Mouse (Mus musculus): ENCODE data around the gene Npff. TPM values are rescaled to one million over a fixed set of nuclear protein-coding genes. Genes with fewer than 3 reads are reported as not detected.

Npff gene
- polyA plus RNA-seq, 1 experiment from 2014 or later = 2.9 TPM

DNA sequence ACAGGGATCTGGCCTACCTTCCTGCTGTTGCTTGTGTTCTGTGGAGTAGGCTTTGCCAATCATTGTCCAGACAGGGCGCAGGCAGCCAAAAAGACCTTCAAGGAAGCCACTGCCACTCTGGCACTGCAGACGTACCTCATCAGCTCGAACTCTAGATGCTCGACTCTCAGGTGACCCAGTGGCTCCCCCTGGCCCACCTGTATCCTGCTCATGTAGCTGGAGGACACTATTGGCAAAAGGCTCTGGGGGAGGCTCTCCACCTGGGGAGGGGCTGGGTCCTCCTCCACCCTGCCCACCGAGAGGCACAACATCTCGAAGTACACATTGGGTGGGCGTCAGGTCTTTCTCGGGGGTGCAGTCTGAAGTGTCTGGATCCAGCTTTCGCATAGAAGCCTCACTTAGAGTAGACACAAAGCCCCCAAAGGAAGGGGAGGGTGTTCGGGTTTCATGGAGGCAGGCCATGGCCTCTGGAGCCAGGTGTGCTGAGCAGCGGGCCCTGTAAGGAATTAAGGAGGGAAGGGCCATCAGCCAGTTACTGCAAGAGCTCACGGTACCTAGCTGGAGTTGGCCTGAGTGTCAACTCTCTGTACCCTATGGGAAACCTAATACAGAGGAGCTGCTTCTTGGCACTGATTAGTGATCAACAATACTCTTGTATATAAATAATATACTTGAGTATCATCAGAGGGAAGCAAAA, 19.5 kb downstream of the Npff start:
- DNase-seq (no peak), ATAC-seq (ENCODE audit: insufficient read depth) (no peak)
- Histone ChIP-seq H3K27ac (ENCODE audit: low read depth) (no peak overlapping the region), H3K4me2 (no peak overlapping the region), H3K36me3 (ENCODE audit: insufficient read depth) (peaks cover 59% of the 10 kb centered on the region), H3K4me1 (ENCODE audit: insufficient read depth) (peaks cover 5% of the 10 kb centered on the region; the same call in 1 of the 2 replicates), H3K27me3 (ENCODE audit: insufficient read depth, low read length) (no peaks in the 10 kb centered on the region), H3K9ac (no peak overlapping the region), H3K9me3 (ENCODE audit: low read depth, low read length) (no peaks in the 10 kb centered on the region), H3K4me3 (ENCODE audit: low read depth, low read length) (no peak overlapping the region)
- TF ChIP-seq CTCF (IDR thresholded peaks at IDR 0.05; ENCODE audit: low read depth) = no peak
- 67% methylated on average over 12 of the region's 12 CpGs for WGBS

- ATAC-seq (ENCODE audit: insufficient read depth) = no peak; the same call in 1 of the 2 replicates
- H3K27ac ChIP-seq (ENCODE audit: low read depth) = no peak overlapping the region
- H3K9ac ChIP-seq = no peak overlapping the region
- WGBS = 80% methylated on average over 9 of the region's 9 CpGs
- H3K9me3 ChIP-seq (ENCODE audit: low read depth, low read length) = no peaks in the 10 kb centered on the region
- H3K4me2 ChIP-seq = no peak overlapping the region
- no peaks in the 10 kb centered on the region for H3K27me3 ChIP-seq (ENCODE audit: insufficient read depth, low read length)
- no peak for DNase-seq
- H3K36me3 ChIP-seq (ENCODE audit: insufficient read depth) = peaks cover 70% of the 10 kb centered on the region
- H3K4me3 ChIP-seq (ENCODE audit: low read depth, low read length) = no peak overlapping the region
- TF ChIP-seq CTCF (IDR thresholded peaks at IDR 0.05; ENCODE audit: low read depth) = no peak
- H3K4me1 ChIP-seq (ENCODE audit: insufficient read depth) = no peaks in the 10 kb centered on the region
Observed at GRCm38 (mm10) chr15:102503924-102504782, 20.6 kb downstream of the Npff start.

GRCm38 (mm10) chr15:102503447-102503846, 21.3 kb downstream of the Npff start, which contains the start of gene Gm10337:
Gm10337 (plus strand) TSS chr15:102503722.
- H3K9ac ChIP-seq = no peak within 1 kb of the TSS
- ATAC-seq (ENCODE audit: insufficient read depth) (no peak; the same call in 1 of the 2 replicates), DNase-seq (no peak)
- no peaks in the 10 kb centered on the region for H3K4me1 ChIP-seq (ENCODE audit: insufficient read depth)
- H3K36me3 ChIP-seq (ENCODE audit: insufficient read depth) = peaks cover 77% of the 10 kb centered on the region
- WGBS = 86% methylated on average over 1 of the region's 1 CpGs
- no peak within 1 kb of the TSS for H3K4me2 ChIP-seq
- H3K27me3 ChIP-seq (ENCODE audit: insufficient read depth, low read length) = no peaks in the 10 kb centered on the region
- H3K27ac ChIP-seq (ENCODE audit: low read depth) = no peak within 1 kb of the TSS
- H3K9me3 ChIP-seq (ENCODE audit: low read depth, low read length) = no peaks in the 10 kb centered on the region
- no peak within 1 kb of the TSS for H3K4me3 ChIP-seq (ENCODE audit: low read depth, low read length)
- no peak for TF ChIP-seq CTCF (IDR thresholded peaks at IDR 0.05; ENCODE audit: low read depth)

DNA sequence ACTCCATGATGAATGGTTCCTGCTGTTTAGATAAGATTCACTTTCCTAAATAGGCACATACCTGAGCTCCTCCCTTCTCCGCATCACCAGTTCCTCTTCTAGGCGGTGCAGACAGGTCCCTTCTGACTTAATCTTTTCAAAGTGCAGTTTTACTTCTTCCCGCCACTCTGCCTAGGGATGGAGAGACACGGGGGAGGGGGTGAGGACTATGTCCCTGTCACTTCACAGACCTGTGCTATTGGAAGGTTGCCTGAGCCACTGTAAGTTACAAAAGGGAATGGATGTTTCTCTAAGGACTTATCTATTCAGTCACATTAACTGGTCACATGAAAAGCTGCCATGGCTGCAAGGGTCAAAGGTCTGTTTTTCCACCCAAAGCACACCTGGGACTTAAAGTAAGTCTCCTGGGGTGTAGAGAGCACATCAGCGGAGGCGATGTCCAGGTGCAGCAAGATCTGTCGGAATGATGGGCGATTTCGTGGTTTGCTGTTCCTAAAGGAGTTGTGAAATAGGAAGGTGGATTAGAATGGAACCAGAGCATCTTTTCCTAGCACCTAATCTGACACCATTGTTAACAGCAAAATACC, 22.4 kb downstream of the Npff start:
- H3K36me3 ChIP-seq (ENCODE audit: insufficient read depth) = peaks cover 81% of the 10 kb centered on the region
- WGBS = 71% methylated on average over 9 of the region's 9 CpGs

GRCm38 (mm10) chr15:102501084-102501814, 23.5 kb downstream of the Npff start:
- no peaks in the 10 kb centered on the region for H3K4me1 ChIP-seq (ENCODE audit: insufficient read depth)
- no peak overlapping the region for H3K4me3 ChIP-seq (ENCODE audit: low read depth, low read length)
- no peak for DNase-seq
- H3K9ac ChIP-seq = no peak overlapping the region
- H3K9me3 ChIP-seq (ENCODE audit: low read depth, low read length) = no peaks in the 10 kb centered on the region
- 85% methylated on average over 19 of the region's 19 CpGs for WGBS
- H3K27me3 ChIP-seq (ENCODE audit: insufficient read depth, low read length) = no peaks in the 10 kb centered on the region
- peaks cover 92% of the 10 kb centered on the region for H3K36me3 ChIP-seq (ENCODE audit: insufficient read depth)
- H3K27ac ChIP-seq (ENCODE audit: low read depth) = no peak overlapping the region
- no peak for TF ChIP-seq CTCF (IDR thresholded peaks at IDR 0.05; ENCODE audit: low read depth)
- no peak overlapping the region for H3K4me2 ChIP-seq
- ATAC-seq (ENCODE audit: insufficient read depth) = 0 out of 2 replicates have a peak, but pooled peaks have one; percentile 19

More for the DNA sequence above, 22.4 kb downstream of the Npff start:
- Histone ChIP-seq H3K4me3 (ENCODE audit: low read depth, low read length) (no peak overlapping the region), H3K27me3 (ENCODE audit: insufficient read depth, low read length) (no peaks in the 10 kb centered on the region), H3K27ac (ENCODE audit: low read depth) (no peak overlapping the region), H3K4me1 (ENCODE audit: insufficient read depth) (no peaks in the 10 kb centered on the region), H3K9ac (no peak overlapping the region), H3K4me2 (no peak overlapping the region), H3K9me3 (ENCODE audit: low read depth, low read length) (no peaks in the 10 kb centered on the region)
- no peak for ATAC-seq (ENCODE audit: insufficient read depth)
- TF ChIP-seq CTCF (IDR thresholded peaks at IDR 0.05; ENCODE audit: low read depth) = no peak
- no peak for DNase-seq

DNA sequence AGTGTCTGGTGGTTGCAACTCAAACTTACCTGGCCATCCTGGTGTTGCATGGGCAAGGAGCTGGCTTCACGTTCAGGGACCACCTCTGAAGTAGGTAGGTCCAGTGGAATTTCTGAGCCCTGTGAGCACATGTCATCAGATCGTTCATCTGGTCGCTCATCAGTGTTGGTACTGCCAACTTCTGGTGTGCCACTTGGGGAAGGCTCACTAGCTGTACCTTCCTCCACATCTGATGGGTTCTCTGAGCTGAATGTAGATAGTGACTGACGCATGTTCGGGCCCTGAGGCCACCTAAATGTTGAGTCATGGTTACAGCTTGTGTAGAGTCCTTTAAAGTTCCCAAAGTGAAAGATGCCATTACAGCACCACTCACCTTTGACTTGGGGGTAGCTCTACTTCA, 24.3 kb downstream of the Npff start:
- 81% methylated on average over 5 of the region's 5 CpGs for WGBS
- no peak for TF ChIP-seq CTCF (IDR thresholded peaks at IDR 0.05; ENCODE audit: low read depth)
- ATAC-seq (ENCODE audit: insufficient read depth) (no peak), DNase-seq (no peak)
- Histone ChIP-seq H3K4me1 (ENCODE audit: insufficient read depth) (no peaks in the 10 kb centered on the region), H3K27ac (ENCODE audit: low read depth) (no peak overlapping the region), H3K9me3 (ENCODE audit: low read depth, low read length) (no peaks in the 10 kb centered on the region), H3K36me3 (ENCODE audit: insufficient read depth) (peaks cover 99% of the 10 kb centered on the region), H3K4me3 (ENCODE audit: low read depth, low read length) (no peak overlapping the region), H3K27me3 (ENCODE audit: insufficient read depth, low read length) (no peaks in the 10 kb centered on the region), H3K9ac (no peak overlapping the region), H3K4me2 (no peak overlapping the region)

All from lung, embryonic 14.5 days (tissue).